Mouse (Mus musculus) kidney, adult 8-10 months (tissue): ENCODE data around the gene Lrp2.

Source experiments
- DNase-seq, 2 experiments: peaks; one replicate each; pipeline ENCODE4 v3.0.0; 2022

Gene Lrp2

DNA sequence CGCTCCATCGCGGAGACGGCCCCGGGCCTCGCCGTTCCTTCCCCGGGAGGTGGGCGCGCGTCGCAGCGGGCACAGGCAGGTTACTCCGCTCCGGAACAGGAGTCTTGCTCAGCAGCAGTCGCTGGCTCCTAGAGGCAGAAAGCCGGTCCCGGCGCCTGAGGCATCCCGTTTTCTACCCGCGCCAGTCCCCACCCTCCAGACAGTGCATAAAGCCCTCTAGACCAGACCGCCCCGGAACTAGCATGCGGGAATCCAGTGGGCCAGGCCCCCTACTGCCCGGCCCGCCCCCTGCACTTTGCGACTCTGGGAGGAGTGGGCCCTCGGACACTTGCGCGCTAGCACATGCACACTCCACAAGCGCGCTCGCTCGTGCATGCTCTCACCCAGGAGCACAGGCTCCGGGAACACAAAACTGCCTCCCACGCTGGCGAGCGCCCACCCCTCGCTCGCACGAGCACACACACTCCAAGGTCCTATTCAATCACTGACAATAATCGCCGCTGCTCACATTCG lies at the start of gene Lrp2:
TSS of gene Lrp2 (minus strand) at position 180 of the 513 bp plus-strand sequence.
- DNase-seq = peak; percentile 91 to 92

DNA sequence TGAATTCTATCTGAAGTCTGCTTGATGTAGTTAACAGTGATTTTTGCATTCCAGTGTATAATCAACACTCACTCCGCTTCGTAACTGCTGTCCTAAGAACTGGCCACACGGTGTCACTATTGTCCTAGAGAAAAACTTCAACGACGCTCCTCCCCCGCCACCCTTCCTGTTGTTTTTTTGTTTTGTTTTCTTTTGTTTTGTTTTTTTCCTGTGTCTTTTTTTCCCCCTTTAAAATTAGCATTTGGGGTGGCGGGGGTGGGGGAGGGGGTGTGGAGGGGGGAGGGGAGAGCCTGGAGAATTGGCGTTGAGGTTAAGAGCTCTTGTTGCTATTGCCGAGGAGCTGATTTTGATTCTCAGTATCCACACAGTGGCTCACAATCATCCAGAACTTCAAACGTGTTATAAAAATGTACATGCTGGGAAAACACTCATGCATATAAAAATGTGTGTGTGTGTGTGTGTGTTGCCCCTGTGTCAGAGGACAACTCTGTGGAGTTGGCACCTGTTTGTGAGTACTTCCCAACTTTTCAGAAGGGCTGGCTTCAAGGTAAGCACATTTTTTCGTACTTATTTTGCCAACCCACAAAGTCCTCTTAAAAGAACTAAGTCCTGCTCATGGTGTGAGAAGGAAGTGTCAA lies 49.3 kb upstream of the Lrp2 start:
- DNase-seq = peak in 1 of 2 experiments; percentile 45

DNA sequence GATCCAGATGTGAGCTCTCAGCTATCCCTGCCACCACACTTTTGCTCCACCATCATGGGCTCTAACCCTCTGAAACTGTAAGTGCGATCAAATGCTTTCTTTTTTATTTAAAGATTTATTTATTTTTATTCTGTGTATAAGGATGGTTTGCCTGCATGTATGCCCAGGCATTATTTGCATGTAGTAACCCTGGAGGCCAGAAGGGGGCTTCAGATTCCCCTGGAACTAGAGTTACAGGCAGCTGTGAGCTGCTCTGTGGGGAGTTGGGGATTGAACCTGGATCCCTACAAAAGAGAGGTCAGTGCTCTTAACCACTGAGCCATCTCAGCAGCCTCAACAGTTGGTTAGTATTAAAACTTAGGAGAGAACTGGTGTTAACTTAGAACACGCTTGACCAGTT lies 45.6 kb upstream of the Lrp2 start:
- DNase-seq = no peak

DNA sequence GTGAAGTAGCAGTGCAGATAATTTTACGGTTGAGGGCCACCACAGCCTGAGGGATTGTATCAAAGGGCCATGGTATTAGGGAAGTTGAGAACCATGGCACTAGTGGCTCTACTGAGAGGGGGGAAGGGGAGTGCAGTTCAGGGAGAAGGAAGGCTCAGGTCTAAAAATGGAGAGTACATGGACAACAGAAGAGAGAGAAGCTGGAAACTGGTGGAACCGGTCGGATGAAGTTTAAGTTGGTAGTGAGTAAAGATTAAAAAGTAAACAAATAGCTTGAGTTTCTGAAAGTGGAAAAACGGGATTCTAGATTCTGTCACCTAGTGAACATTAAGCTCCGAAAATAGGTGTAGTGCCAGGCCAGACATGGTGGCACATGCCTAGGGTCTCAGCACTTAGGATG lies 44.9 kb upstream of the Lrp2 start:
- DNase-seq = no peak

DNA sequence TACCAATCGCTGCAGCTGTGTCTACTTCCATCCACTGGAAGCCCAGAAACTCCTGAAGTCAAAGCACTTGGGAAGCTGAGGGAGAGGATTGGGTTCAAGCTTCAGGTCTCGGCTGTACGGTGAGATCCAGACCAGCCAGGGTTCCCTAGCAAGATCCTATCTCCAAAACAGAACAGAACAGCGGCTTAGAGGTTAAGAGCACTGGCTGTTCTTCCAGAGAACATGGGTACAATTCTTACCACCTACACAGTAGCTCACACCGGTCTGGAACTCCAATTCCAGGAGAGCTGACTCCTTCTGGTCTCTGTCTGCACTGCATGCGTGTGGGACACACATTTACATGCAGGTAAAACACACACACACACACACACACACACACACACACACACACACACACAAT lies 44.0 kb upstream of the Lrp2 start:
- no peak for DNase-seq

DNA sequence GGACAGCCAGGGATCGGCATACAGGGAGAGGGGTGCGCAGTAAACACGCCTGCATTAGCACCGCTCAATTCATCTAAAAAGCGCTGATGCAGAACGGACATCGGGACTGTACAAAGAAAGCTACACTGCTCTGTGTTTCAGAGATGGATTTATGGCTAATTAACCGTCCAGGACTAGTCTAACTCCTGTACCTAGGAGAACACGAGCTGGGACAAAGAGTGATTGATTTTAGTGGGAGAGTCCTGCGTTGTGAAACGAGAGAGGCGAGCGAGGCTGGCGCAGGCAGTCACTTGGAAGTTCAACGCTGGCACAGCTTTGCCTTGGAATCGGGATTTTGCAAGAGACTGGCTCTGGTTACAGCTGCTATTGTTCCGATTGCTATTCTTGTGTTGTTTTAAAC lies 43.4 kb upstream of the Lrp2 start:
- DNase-seq = no peak

DNA sequence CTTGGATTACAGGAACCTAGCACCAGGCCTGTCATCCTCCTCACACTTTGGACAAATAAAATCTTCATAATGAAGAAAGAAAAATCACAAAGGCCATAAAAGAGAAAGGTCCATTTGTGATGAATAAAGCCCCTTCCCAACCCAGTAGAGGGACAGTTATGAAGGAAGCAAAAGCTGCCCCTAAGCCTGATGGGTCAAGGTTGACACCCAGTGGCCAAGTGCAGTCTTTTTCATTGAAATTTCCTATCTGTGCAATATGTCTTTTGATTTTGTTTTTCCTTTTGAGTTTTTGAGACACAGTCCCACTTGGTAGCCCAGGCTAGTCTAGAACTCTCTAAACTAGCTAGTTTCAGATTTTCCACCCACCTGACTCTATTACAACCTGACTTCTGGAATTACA lies 33.4 kb upstream of the Lrp2 start:
- DNase-seq = no peak

DNA sequence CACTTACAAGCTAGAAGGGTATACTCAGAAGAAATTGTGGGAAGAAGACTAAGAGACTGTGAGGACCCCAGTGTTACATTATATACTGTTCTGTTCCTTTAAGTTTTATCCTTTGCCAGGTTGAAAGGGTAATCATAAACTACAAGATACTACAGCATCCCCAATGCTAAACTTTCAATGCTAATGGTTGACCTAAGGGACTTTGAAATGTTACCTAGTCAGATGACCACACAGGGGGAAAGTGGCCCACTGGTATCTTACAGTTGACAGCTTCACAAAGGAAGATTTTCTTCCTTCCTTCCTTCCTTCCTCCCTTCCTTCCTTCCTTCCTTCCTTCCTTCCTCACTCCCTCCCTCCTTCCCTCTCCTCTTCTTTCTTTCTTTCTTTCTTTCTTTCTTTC lies 32.5 kb upstream of the Lrp2 start:
- DNase-seq = peak in 1 of 2 experiments; percentile 70

DNA sequence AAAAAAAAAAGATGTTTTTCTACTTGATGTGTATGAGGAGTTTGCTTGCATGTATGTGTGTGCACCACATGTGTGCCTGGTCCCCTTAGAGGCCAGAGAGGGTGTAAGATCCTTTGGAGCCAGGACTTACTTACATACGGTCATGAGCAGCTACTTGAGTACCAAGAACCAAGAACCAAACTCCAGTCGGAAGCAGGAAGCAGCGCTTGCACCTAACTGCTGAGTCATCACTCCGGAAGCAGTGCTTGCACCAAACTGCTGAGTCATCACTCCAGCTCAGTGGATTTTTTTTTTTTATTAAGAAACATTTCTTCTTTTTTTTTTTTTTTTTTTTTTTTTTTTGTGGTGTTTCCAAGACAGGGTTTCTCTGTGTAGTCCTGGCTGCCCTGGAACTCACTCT lies 27.4 kb upstream of the Lrp2 start:
- DNase-seq = peak; percentile 30 to 48

DNA sequence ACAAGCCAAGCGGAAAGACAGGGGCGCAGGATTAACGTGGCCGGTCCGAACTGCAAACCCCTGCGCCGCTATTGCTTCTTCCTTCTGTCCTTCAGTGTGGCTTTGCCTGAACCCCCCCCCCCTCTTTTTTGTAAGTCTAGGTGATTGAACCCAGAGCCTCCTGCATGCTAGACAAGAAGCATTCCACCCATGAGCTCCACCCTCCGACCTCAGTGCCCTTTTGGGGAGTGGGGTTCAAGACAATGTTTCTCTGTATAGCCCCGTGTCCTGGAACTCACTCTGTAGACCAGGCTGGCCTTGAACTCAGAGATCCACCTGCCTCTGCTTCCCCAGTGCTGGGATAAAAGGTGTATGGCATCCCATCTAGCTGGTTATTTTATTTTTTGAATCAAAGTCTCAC lies 26.9 kb upstream of the Lrp2 start:
- DNase-seq = no peak

DNA sequence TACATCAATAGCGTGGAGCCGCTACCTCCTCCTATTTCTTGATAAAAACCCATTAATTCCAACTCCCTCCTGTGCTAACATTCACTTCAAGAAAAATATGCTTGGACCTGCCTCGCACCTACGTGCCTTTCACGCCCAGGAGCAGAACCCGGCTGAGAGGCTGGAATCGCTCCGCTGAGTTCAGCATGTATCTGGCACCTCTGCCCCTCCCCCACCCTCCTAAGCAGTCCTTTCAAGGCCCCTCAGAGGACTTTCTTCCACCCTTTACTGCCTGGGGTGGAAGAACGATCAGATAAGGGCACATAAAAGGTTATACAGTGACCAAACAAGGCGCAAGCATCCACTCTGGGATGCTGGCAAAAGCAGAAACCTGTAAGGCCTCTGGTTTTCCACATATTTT lies 26.4 kb upstream of the Lrp2 start:
- no peak for DNase-seq

DNA sequence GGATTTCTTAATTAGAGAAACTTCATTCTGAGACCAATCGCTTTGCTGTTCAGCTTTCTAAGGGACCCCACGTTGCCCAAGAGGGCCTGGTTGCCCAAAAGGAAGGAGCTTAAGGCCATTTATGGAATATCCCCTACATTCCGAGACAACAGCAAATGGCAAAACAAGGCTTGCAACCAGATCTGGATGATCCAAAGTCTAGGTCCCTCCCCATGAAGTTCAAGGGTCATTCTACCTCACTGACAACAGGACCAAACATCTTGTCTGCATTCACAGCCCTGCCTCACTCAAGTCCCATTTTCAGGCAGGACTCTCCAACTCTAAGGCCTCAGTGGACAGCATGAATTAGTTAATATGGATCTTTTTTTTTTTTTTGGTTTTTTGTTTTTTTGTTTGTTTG lies 20.8 kb upstream of the Lrp2 start:
- peak; percentile 59 to 67 for DNase-seq

DNA sequence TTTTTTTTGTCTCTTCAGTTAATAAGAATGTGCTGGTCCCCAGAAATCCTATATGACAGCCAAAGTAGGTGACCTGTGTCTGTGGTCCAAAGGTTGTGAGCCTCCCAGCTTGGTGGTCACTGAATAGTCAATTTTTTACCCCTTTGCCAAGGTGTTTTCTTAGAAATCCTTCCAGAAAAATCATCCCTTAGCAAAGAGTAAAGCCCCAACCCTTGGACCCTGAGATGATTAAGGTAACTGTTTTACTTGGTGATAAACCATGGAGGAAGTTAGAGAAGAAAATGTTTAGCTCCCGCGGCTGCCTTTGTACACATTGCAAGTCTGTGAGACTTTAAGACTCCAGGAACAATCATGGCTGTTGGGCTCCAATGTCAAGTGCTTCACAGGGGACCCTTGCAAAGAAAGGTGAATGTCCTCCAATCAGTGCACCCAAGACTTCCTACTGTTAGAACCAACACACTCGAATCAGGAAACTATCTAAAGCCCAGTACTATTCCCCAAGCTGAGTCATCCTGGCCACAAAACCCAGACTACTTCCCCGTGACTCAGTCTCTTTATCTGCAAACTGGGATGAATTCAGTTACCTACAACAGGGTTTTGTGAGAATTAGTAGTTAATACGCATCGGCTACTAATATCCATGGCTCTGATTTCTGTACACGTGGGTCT lies 18.0 kb upstream of the Lrp2 start:
- DNase-seq = peak; percentile 77 to 83

DNA sequence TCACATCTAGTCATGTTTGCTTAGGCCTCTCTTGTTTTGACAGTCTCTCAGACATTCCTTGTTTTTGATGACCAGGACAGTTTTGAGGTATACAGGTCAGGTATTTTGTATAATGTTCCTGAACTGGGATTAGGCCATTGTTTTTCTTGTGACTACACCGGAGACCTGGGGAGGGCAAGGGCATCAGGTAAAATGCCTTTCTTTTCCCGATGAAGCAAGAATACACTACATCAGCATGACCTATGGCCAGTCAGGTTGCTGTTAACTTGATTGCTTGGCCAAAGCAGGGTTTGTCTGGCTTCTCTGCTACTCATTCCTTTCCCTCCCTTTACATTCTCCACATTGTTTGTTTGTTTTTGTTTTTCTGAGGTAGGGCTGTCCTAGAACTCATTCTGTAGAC lies 7.3 kb upstream of the Lrp2 start:
- no peak for DNase-seq

DNA sequence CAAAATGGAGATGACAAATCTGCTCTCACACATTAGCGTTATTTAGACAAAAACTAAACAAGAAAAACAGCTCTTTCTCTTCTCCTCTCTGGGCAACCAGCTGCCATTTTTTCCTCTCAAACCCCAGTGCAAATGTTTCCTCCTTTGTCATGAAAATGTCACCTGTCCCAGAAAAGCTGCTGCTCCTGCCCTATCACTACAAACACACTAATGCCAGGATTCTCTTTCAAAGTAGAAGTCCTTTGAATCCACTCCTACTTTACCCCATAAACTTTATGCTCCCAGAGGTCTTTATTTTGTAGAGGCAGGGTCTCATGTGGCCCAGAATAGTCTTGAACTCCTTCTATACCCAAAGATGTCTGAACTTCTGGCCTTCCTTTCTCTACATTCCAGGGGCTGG lies 6.7 kb upstream of the Lrp2 start:
- no peak for DNase-seq

DNA sequence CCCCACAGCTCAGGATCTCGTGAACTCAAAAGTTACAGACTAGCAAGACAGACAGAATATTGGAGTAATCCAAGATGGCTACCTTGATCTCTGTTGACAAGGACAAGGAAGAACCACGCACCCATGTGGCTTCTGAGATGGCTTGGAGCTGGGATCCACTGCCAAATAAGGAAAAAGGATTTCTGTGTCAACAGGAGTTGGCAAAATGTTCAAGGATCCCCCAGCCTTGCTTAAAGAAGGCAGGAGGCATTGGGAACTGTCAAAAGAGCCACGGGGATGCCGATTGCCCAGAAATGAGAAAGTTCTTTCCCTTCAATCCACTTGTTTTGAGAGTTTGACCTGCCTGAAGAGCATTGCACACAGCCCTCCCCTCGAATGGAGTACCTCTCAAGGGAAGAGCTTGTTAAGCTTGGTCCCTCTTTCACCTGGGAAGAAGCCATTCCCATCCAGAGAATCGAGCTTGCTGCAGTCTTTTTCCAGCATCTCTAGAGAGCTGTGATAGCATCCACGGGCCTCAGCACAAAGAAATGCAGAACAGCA lies 6.2 kb upstream of the Lrp2 start:
- DNase-seq = no peak

DNA sequence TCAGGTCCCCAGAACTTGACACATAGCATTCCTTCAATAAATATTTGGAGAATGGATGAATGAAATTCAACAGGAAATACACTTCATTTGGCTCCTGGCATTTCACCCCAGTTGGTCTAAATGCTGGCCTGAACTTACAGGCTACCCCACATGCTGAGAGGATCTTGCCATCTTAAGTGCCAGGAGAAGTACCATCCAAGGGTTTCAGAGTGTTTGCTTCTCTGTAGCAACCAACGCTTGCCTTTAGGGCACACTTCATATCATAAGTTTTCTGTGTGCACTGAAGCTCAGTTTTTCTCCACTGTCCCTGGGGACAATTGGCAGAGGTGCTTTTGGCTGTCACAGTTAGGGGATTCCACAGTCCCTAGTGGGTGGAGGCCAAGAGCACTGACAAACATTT lies 4.7 kb upstream of the Lrp2 start:
- DNase-seq = no peak

DNA sequence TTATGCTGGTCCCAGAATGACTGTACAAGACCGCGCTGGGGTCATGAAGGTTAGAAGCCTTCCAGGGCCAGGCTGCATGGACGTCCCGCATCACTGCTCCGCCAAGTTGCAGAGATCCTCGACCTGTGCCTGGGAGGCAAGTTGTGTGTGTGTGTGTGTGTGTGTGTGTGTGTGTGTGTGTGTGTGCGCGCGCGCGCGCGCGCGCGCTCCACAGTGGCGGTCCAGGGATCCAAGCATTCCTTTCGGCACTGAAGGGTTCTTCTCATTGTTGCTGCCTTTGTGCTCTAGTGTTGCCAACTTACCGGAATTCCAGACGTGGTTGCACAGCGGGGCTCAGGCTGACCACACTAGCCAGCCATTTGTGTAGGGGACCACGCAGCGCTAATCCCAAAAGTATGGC lies 2.0 kb upstream of the Lrp2 start:
- DNase-seq = peak; percentile 70 to 76

DNA sequence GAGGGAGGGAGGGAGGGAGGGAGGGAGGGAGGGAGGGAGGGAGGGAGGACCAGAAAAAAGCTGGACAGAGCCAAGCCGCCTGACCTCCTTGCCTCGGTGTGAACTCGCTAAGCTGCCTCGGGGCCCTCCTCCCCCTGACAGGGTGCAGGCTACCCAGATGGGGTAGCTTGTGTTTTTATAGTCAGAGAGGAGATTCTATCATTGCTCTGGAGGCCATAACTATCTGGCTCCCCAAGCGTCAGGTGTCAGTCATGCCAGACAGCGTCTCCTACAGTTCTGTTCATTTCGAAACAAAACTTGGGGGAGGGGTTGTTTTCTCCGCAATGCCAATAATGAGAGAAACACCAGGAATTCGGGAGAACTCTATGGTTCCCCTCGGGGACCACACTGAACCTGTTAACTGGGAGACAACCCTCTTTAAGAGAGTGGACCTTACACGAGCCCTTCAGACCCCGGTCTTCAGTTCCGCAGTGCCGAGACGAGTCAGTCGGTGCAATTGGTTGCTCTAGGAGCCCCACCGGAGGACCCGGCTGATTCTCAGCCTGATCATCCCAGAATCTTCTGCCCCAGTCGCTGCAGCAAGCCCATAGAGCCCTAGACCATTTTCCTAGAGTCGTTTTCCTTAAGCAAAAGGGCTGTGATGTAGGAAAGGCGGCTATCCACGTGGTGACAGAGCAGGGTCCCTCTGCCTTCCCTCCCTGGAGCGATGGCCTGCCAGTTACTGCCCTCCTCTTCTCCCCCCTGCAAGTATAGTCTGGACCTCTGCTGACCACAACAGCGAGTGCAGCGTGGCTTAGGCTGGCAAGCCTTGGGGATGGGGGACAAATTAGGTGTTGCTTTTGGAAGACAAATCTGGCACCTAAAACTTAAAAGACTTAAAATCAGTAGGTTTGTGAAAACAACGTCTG lies 1.2 kb upstream of the Lrp2 start:
- no peak for DNase-seq

DNA sequence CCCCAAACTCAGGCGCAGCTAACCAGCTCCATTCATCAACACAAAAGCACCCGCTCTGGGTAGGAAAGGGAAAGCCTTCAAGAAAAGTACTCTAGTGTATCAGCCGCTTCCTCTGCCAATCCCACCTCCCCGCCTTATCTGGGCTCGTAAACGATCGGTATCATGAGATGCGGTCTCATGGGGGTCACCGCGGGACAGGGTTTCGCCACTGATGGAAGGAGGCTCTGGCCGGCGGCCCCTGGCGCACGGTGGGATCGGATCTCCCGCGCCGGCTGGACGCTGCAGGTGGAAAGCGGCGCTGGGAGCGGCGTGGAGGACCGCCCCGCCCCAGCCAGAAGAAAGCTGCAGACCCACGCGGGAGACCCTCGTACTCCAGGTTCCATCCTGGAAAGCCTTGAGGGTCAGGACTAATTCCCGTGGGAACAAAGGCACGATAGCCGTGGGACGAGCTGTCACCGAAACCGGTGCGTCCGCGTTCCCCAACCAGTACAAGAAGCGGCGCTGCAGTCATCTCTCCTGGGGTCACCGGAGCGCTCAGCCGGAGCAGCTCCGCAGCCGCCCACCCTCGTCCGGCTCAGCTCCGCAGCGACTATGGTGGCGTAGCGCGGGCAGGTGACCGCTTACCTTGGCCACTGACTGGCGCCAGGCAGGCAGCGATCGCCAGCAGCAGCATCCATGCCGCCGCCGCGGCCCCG lies 527 bp downstream of the Lrp2 start:
- no peak for DNase-seq

DNA sequence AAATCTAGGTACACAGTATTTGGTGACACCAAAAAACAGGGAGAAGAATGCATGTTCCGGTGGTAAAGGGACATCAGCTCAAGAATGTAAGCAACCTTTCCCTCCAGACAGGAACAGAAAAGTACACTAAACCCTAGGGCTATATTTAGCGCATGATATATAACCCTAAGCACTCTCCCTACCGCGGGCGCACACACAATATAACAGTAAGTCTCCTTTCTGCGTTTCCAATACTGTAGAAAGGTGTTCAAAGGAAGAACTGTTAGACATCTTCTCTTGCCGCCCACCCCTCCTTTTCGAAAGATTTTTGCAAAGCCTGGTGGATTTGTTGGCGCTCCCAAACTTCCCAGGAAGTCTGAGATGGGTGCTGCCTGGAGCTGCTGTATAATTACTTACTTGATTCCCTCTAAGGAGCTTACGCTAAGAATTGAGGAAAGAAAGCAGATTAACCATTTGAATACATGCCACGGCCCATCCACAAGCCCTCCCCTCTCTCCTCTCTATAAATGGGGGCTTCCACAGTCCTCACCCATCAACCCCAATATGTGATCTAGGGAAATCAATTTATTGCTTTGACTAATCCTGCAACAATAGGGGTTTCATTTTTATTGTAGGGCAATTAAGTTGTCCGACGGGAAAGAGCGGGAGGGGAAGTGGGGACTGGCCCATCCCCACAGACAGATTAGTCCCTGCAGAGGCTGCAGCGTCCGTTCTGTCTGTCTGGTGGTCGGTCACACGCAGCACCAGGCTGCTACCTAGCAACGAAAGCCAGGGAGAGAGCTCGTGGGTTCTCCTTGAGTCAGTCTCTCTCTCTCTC lies 1.5 kb downstream of the Lrp2 start:
- no peak for DNase-seq

DNA sequence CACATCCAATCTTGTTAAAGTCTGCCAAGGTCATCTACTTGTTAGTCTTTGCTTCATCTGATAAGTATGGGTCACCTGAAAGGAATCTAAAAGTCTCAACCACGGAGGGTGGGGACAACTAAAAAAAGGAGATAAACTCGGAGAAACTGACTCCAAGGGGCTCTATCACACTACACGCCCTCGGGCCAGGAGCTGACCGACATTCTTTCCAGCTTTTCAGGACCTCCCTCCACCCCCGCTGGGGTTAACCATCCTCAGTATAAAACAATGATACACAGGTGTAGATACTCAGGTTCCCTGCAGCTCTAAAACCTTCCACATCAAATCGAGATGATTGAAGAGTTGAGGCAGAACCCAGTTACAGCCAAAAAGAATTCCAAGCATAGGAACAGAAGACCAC lies 3.0 kb downstream of the Lrp2 start:
- no peak for DNase-seq
